Mouse (Mus musculus) liver (tissue): ENCODE results near the gene Olfr480.

Source experiments
- DNase-seq: peaks from one replicate; pipeline ENCODE4 v3.0.0-alpha.2; 2020; ENCODE audit warnings: mixed read lengths

Olfr480 gene

GRCm38 (mm10) chr7:108067246-108067645 is at the start of gene Olfr480:
Olfr480 (minus strand) TSS chr7:108067346.
- DNase-seq: no peak

- DNase-seq: no peak
These were observed 33.4 kb upstream of the Olfr480 start, which contains the start of gene Olfr483 for GRCm38 (mm10) chr7:108100549-108100948. Olfr483 (plus strand) TSS chr7:108100849.

- no peak for DNase-seq
These were observed 30.3 kb upstream of the Olfr480 start, which contains the start of gene Olfr482 for GRCm38 (mm10) chr7:108097486-108097885. Olfr482 (minus strand) TSS chr7:108097586.

GRCm38 (mm10) chr7:108079555-108079954 is 12.4 kb upstream of the Olfr480 start, which contains the start of gene Olfr481:
Olfr481 (plus strand) TSS chr7:108079855.
- no peak for DNase-seq

GRCm38 (mm10) chr7:108050393-108050792 is 16.8 kb downstream of the Olfr480 start, which contains the start of gene Olfr479:
Olfr479 (plus strand) TSS chr7:108050693.
- no peak for DNase-seq

GRCm38 (mm10) chr7:108033889-108034288 is 33.3 kb downstream of the Olfr480 start, which contains the start of gene Olfr478:
Olfr478 (minus strand) TSS chr7:108033989.
- DNase-seq: no peak
